Mouse (Mus musculus) lung, embryonic 16.5 days (tissue): ENCODE data around the gene Nup210l. TPM values are rescaled to one million over a fixed set of nuclear protein-coding genes. Genes with fewer than 3 reads are reported as not detected.

ENCODE experiments used
- ATAC-seq: fragments of 200-750 bp; cut with Nextera tagmentation; 2 replicates; pipeline ENCODE4 v1.8.0; 2017; ENCODE audit warnings: low read depth, mild to moderate bottlenecking, moderate library complexity
- H3K27ac ChIP-seq: fragments of 300-500 bp; sonication (generic); 2 replicates; pipeline ENCODE4 v1.5.1; 2014; ENCODE audit warnings: mild to moderate bottlenecking, control low read depth, low read length
- H3K27me3 ChIP-seq: fragments of 300-500 bp; sonication (generic); 2 replicates; pipeline ENCODE4 v1.6.1; 2014; ENCODE audit warnings: low read depth, low read length, mixed read lengths; ENCODE audit not compliant: control insufficient read depth, insufficient read depth
- H3K36me3 ChIP-seq: fragments of 300-500 bp; sonication (generic); 2 replicates; pipeline ENCODE4 v1.6.1; 2014; ENCODE audit warnings: low read length; ENCODE audit not compliant: control insufficient read depth, insufficient read depth
- H3K4me1 ChIP-seq: fragments of 300-500 bp; sonication (generic); replicated peaks from 2 replicates; pipeline ENCODE4 v1.6.1; 2014; ENCODE audit warnings: low read length, mixed read lengths; ENCODE audit not compliant: control insufficient read depth, insufficient read depth
- H3K4me2 ChIP-seq: fragments of 300-500 bp; sonication (generic); 2 replicates; pipeline ENCODE4 v1.6.1; 2014; ENCODE audit warnings: low read depth, low read length, control low read depth
- H3K4me3 ChIP-seq: fragments of 300-500 bp; sonication (generic); 2 replicates; pipeline ENCODE4 v1.5.1; 2014; ENCODE audit warnings: mild to moderate bottlenecking, low read length, control low read depth
- H3K9ac ChIP-seq: fragments of 300-500 bp; sonication (generic); 2 replicates; pipeline ENCODE4 v1.6.1; 2014; ENCODE audit warnings: low read length, control low read depth
- H3K9me3 ChIP-seq: fragments of 300-500 bp; sonication (generic); 2 replicates; pipeline ENCODE4 v1.6.1; 2016; ENCODE audit warnings: low read length; ENCODE audit not compliant: control insufficient read depth
- WGBS: fragments of 180-500 bp; shearing (Covaris S2); extraction: QIAGEN DNeasy Blood & Tissue Kit; methylation state at CpG from one replicate; pipeline ENCODE4 v1.1.7; 2014; 5-methylcytosine and 5-hydroxymethylcytosine counted together
- polyA plus RNA-seq: library from polyadenylated mRNA; unstranded; fragments of >200 nt; fragmentation: Nextera tagmentation; extraction: Ambion mirVana; gene quantifications from 2 replicates; pipeline ENCODE4 v1.2.1, GENCODE M21; 2015

Nup210l gene
- polyA plus RNA-seq, 1 experiment from 2014 or later: 0.41 TPM

GRCm38 (mm10) chr3:90221123-90221522, 117.2 kb downstream of the Nup210l start:
- H3K4me1 ChIP-seq: peaks cover 12% of the 10 kb centered on the region
- peaks cover 7% of the 10 kb centered on the region for H3K36me3 ChIP-seq
- H3K27ac ChIP-seq: no peak overlapping the region
- H3K4me2 ChIP-seq: peak overlapping the region; percentile 74
- peak overlapping the region; percentile 60 for H3K4me3 ChIP-seq
- H3K9ac ChIP-seq: peak overlapping the region; percentile 75
- 6% methylated on average over 5 of the region's 5 CpGs for whole genome bisulfite sequencing
- H3K9me3 ChIP-seq: no peaks in the 10 kb centered on the region
- H3K27me3 ChIP-seq: no peaks in the 10 kb centered on the region
- peak; percentile 10; the same call in 1 of the 2 replicates for ATAC-seq

GRCm38 (mm10) chr3:90222455-90222854, 118.5 kb downstream of the Nup210l start:
- Histone ChIP-seq H3K27me3 (no peaks in the 10 kb centered on the region), H3K9ac (no peak overlapping the region), H3K9me3 (no peaks in the 10 kb centered on the region), H3K4me2 (no peak overlapping the region), H3K36me3 (peaks cover 10% of the 10 kb centered on the region), H3K4me3 (no peak overlapping the region), H3K27ac (no peak overlapping the region), H3K4me1 (peaks cover 12% of the 10 kb centered on the region)
- no peak for ATAC-seq
- WGBS: 84% methylated on average over 4 of the region's 4 CpGs

- no peaks in the 10 kb centered on the region for H3K27me3 ChIP-seq
- H3K4me1 ChIP-seq: peaks cover 12% of the 10 kb centered on the region
- H3K4me3 ChIP-seq: no peak overlapping the region
- no peak overlapping the region for H3K4me2 ChIP-seq
- peaks cover 10% of the 10 kb centered on the region for H3K36me3 ChIP-seq
- H3K27ac ChIP-seq: no peak overlapping the region
- H3K9ac ChIP-seq: no peak overlapping the region
- H3K9me3 ChIP-seq: no peaks in the 10 kb centered on the region
- 55% methylated on average over 3 of the region's 3 CpGs for WGBS
- ATAC-seq: no peak
These were observed 119.0 kb downstream of the Nup210l start for GRCm38 (mm10) chr3:90222941-90223340.

GRCm38 (mm10) chr3:90224331-90224730, 120.4 kb downstream of the Nup210l start:
- Histone ChIP-seq H3K27me3 (no peaks in the 10 kb centered on the region), H3K27ac (no peak overlapping the region), H3K4me3 (no peak overlapping the region), H3K4me1 (peaks cover 12% of the 10 kb centered on the region), H3K9ac (no peak overlapping the region), H3K4me2 (no peak overlapping the region), H3K36me3 (peaks cover 10% of the 10 kb centered on the region), H3K9me3 (no peaks in the 10 kb centered on the region)
- no peak for ATAC-seq
- 79% methylated on average over 10 of the region's 10 CpGs for WGBS

DNA sequence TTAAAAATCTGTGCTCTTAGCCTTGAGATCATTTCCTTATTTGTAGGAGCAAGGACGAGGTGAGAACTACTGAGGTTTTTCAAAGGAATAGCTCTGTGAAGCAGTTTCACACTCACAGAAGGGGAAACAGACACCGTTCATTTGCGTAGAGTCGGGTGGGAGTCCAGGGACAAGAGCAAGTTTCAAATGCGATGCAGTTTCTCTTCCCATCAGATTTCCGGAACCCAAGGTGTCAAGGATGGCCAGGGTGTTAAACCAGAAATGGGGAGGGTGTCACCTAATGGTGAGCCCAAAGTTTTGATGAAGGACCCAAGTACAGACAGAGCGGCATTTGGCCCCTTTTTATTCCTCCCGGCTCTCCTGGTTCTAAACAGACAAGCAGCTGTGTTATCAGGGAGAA, 127.1 kb downstream of the Nup210l start:
- no peak for ATAC-seq
- Histone ChIP-seq H3K36me3 (peaks cover 13% of the 10 kb centered on the region), H3K9me3 (no peaks in the 10 kb centered on the region), H3K4me1 (peaks cover 5% of the 10 kb centered on the region; the same call in 1 of the 2 replicates), H3K27ac (peak overlapping the region; percentile 51; the same call in 1 of the 2 replicates), H3K9ac (peak overlapping the region; percentile 81), H3K4me3 (peak overlapping the region; percentile 73), H3K27me3 (no peaks in the 10 kb centered on the region), H3K4me2 (peak overlapping the region; percentile 84)
- 10% methylated on average over 8 of the region's 8 CpGs for WGBS

GRCm38 (mm10) chr3:90231507-90232333, 127.8 kb downstream of the Nup210l start, which contains the start of gene Jtb:
Gene Jtb, plus strand, starts transcription at chr3:90231597.
- peak; percentile 98 for ATAC-seq
- H3K4me3 ChIP-seq: peak within 1 kb of the TSS; percentile 73
- under 1% methylated on average over 61 of the region's 61 CpGs for WGBS
- peak within 1 kb of the TSS; percentile 91 for H3K27ac ChIP-seq
- H3K4me2 ChIP-seq: peak within 1 kb of the TSS; percentile 84
- H3K36me3 ChIP-seq: peaks cover 10% of the 10 kb centered on the region
- no peaks in the 10 kb centered on the region for H3K9me3 ChIP-seq
- H3K27me3 ChIP-seq: no peaks in the 10 kb centered on the region
- peaks cover 5% of the 10 kb centered on the region; the same call in 1 of the 2 replicates for H3K4me1 ChIP-seq
- peak within 1 kb of the TSS; percentile 81 for H3K9ac ChIP-seq

DNA sequence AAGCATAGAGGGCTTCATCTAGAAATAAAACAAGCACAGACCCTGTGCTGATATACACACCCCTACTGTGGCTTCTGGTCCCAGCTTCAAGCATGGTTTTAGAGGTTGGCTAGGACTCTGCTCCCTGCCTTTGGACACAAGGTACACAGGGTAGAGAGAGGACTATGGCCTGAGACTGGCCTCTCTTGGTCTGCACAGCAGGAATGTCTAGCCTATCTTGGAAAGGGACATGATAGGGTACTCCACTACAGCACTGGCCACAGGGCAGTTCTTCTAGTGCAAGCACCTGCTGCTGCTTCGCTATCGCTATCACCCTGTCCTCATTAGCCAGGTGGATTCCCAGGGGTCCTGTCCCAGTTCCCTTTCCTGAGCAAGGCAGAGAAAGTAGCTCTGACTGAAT, 137.3 kb downstream of the Nup210l start:
- no peak overlapping the region for H3K4me3 ChIP-seq
- no peak overlapping the region for H3K9ac ChIP-seq
- H3K4me1 ChIP-seq: peaks cover 4% of the 10 kb centered on the region; the same call in 1 of the 2 replicates
- no peak overlapping the region for H3K4me2 ChIP-seq
- no peak for ATAC-seq
- H3K27me3 ChIP-seq: no peaks in the 10 kb centered on the region
- H3K9me3 ChIP-seq: no peaks in the 10 kb centered on the region
- no peak overlapping the region for H3K27ac ChIP-seq
- no peaks in the 10 kb centered on the region for H3K36me3 ChIP-seq
- WGBS: 93% methylated on average over 2 of the region's 2 CpGs

DNA sequence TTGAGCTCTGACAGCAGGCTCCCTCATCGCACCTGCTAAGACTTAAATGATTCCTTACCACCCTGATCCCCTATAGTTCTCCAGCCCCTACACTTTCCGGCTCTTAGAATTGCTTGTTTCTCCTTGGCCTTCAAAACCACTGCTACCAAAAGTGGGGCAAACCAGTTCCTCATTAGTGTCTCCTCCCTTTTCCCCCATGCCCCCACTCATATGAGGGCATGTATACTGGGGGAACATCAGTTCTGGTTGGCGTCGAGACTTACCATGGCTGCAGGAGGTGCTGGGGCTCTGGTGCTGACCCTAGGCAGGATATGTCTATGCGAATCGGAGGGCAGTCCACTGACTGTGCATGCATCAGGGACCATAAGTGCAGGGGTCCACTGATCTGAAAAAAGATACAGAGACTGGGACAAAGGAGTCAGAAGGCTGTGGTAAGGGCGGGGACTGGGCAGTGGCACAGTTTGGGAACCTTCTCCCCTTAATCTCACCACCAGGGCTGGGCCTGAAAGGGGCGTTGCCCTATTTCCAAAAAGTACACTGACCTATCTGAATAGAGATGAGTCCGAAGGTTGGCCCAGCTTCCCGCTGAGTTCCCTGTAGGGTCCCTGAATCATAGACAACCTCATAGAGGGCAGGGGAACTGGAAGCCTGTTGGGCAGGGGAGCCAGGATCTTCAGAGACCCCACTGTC, 137.9 kb downstream of the Nup210l start:
- no peak overlapping the region for H3K4me2 ChIP-seq
- no peaks in the 10 kb centered on the region for H3K9me3 ChIP-seq
- no peak overlapping the region for H3K9ac ChIP-seq
- no peaks in the 10 kb centered on the region for H3K36me3 ChIP-seq
- ATAC-seq: no peak
- peaks cover 4% of the 10 kb centered on the region; the same call in 1 of the 2 replicates for H3K4me1 ChIP-seq
- H3K27me3 ChIP-seq: no peaks in the 10 kb centered on the region
- 83% methylated on average over 10 of the region's 10 CpGs for WGBS
- H3K4me3 ChIP-seq: no peak overlapping the region
- no peak overlapping the region for H3K27ac ChIP-seq
